Mouse (Mus musculus) regulatory T cell (primary cell): ENCODE measurements around the gene Slc4a8.
"Not testable (repeated sequence)": the region's sequence is repeated elsewhere in the genome, so short reads cannot be mapped to it uniquely, and the experiment has no call there.

ENCODE experiments used
- in situ Hi-C: fragments of 300-600 bp; cut with MboI, MseI; formaldehyde crosslinking; loops from one replicate; pipeline ENCODE4 v1.15.1; 2025; ENCODE audit warnings: high pct_unique_total_duplicates

Gene Slc4a8

GRCm38 (mm10) chr15:100770338-100770737 is 8.8 kb downstream of the Slc4a8 start:
- in situ Hi-C loops = no loop called here

GRCm38 (mm10) chr15:100772685-100773084 is 11.1 kb downstream of the Slc4a8 start:
- in situ Hi-C loops = no loop called here

GRCm38 (mm10) chr15:100773859-100774258 is 12.3 kb downstream of the Slc4a8 start:
- in situ Hi-C loops = not testable (repeated sequence)

- in situ Hi-C loops = no loop called here
Measured at GRCm38 (mm10) chr15:100775189-100776166, 13.9 kb downstream of the Slc4a8 start.

- in situ Hi-C loops = no loop called here
Measured at GRCm38 (mm10) chr15:100776424-100776823, 14.9 kb downstream of the Slc4a8 start.

- in situ Hi-C loops = no loop called here
Measured at GRCm38 (mm10) chr15:100777020-100778016, 15.8 kb downstream of the Slc4a8 start.

GRCm38 (mm10) chr15:100779896-100780295 is 18.3 kb downstream of the Slc4a8 start:
- in situ Hi-C loops = no loop called here

GRCm38 (mm10) chr15:100783244-100783987 is 21.9 kb downstream of the Slc4a8 start:
- in situ Hi-C loops = no loop called here

GRCm38 (mm10) chr15:100790219-100790618 is 28.7 kb downstream of the Slc4a8 start:
- in situ Hi-C loops = no loop called here

GRCm38 (mm10) chr15:100792324-100792723 is 30.8 kb downstream of the Slc4a8 start:
- in situ Hi-C loops = no loop called here

- in situ Hi-C loops = no loop called here
Measured at GRCm38 (mm10) chr15:100800914-100801313, 39.4 kb downstream of the Slc4a8 start.

GRCm38 (mm10) chr15:100808062-100808461 is 46.5 kb downstream of the Slc4a8 start:
- in situ Hi-C loops = no loop called here

GRCm38 (mm10) chr15:100808484-100808883 is 46.9 kb downstream of the Slc4a8 start:
- in situ Hi-C loops = no loop called here

GRCm38 (mm10) chr15:100810243-100810642 is 48.7 kb downstream of the Slc4a8 start:
- in situ Hi-C loops = no loop called here

- in situ Hi-C loops = no loop called here
Measured at GRCm38 (mm10) chr15:100813501-100813900, 52.0 kb downstream of the Slc4a8 start.

GRCm38 (mm10) chr15:100814066-100814465 is 52.5 kb downstream of the Slc4a8 start:
- in situ Hi-C loops = no loop called here

GRCm38 (mm10) chr15:100815310-100815709 is 53.8 kb downstream of the Slc4a8 start:
- in situ Hi-C loops = no loop called here

- in situ Hi-C loops = no loop called here
Measured at GRCm38 (mm10) chr15:100818860-100819259, 57.3 kb downstream of the Slc4a8 start.

GRCm38 (mm10) chr15:100821824-100822223 is 60.3 kb downstream of the Slc4a8 start:
- in situ Hi-C loops = loop anchor here (10.0 kb wide), 1 partner anchor 863 kb away; the partner anchor contains the start of gene Krt6b

GRCm38 (mm10) chr15:100822370-100822769 is 60.8 kb downstream of the Slc4a8 start:
- in situ Hi-C loops = loop anchor here (10.0 kb wide), 1 partner anchor 862 kb away; the partner anchor contains the start of gene Krt6b
